Mouse (Mus musculus) hindbrain, embryonic 12.5 days (tissue): ENCODE measurements around the gene Scn1a. TPM values are rescaled to one million over a fixed set of nuclear protein-coding genes. Genes with fewer than 3 reads are reported as not detected.

Experiments
- ATAC-seq: fragments of 200-750 bp; cut with Nextera tagmentation; 2 replicates; pipeline ENCODE4 v1.8.0; 2017; ENCODE audit warnings: moderate TSS enrichment; ENCODE audit not compliant: low FRiP score
- H3K27ac ChIP-seq: fragments of 300-500 bp; sonication (generic); 2 replicates; pipeline ENCODE4 v1.5.1; 2016; ENCODE audit warnings: mild to moderate bottlenecking
- H3K27me3 ChIP-seq: fragments of 300-500 bp; sonication (generic); 2 replicates; pipeline ENCODE4 v1.6.1; 2016; ENCODE audit warnings: mild to moderate bottlenecking
- H3K36me3 ChIP-seq: fragments of 300-500 bp; sonication (generic); 2 replicates; pipeline ENCODE4 v1.6.1; 2016; ENCODE audit warnings: mild to moderate bottlenecking
- H3K4me1 ChIP-seq: fragments of 300-500 bp; sonication (generic); 2 replicates; pipeline ENCODE4 v1.6.1; 2016
- H3K4me2 ChIP-seq: fragments of 300-500 bp; sonication (generic); replicated peaks from 2 replicates; pipeline ENCODE4 v1.6.1; 2016; ENCODE audit warnings: mild to moderate bottlenecking
- H3K4me3 ChIP-seq: fragments of 300-500 bp; sonication (generic); 2 replicates; pipeline ENCODE4 v1.5.1; 2016; ENCODE audit warnings: mild to moderate bottlenecking
- H3K9ac ChIP-seq: fragments of 300-500 bp; sonication (generic); 2 replicates; pipeline ENCODE4 v1.6.1; 2016; ENCODE audit warnings: mild to moderate bottlenecking, moderate library complexity
- H3K9me3 ChIP-seq: fragments of 300-500 bp; sonication (generic); replicated peaks from 2 replicates; pipeline ENCODE4 v1.6.1; 2016; ENCODE audit warnings: mild to moderate bottlenecking
- WGBS: fragments of 180-500 bp; shearing (Covaris S2); methylation state at CpG from one replicate; pipeline ENCODE4 v1.1.7; 2016; 5-methylcytosine and 5-hydroxymethylcytosine counted together
- polyA plus RNA-seq: library from polyadenylated mRNA; unstranded; fragments of >200 nt; fragmentation: Nextera tagmentation; extraction: Ambion mirVana; gene quantifications from 2 replicates; pipeline ENCODE4 v1.2.1, GENCODE M21; 2016

The Scn1a gene
- polyA plus RNA-seq, 1 experiment from 2014 or later, result 4.0 TPM

DNA sequence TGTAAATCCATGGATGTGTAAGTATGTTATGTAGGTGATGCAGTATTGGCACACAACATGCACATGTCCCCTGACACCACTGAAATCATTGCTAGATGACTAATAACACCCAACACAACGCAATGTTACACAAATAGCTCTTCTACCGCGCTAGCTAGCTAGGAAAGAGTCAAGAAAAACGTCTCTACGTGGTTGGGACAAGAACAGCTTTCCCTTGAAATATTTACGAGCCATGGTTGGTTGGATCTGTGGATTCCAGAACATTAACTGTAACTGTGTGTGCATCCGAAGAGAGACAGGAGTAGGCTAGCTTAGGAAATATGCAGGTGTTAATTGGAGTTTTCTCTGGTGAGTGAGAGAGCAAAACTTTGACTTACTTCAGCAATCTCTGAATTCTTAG, 219.7 kb downstream of the Scn1a start:
- H3K36me3 ChIP-seq, result peaks cover 23% of the 10 kb centered on the region
- no peak for ATAC-seq
- WGBS, result 94% methylated on average over 7 of the region's 7 CpGs
- no peak overlapping the region for H3K4me3 ChIP-seq
- H3K4me1 ChIP-seq, result no peaks in the 10 kb centered on the region
- H3K9ac ChIP-seq, result no peak overlapping the region
- no peak overlapping the region for H3K27ac ChIP-seq
- no peaks in the 10 kb centered on the region for H3K9me3 ChIP-seq
- no peak overlapping the region for H3K4me2 ChIP-seq
- no peaks in the 10 kb centered on the region for H3K27me3 ChIP-seq

Other genes starting within 250 kb of the Scn1a start
- gene Ttc21b, start 184.2 kb downstream of the Scn1a start, polyA plus RNA-seq, result 16.5 and 16.9 TPM in 2 replicates
- 7.3 TPM in 2 replicates for gene Scn9a, start 194.1 kb upstream of the Scn1a start, polyA plus RNA-seq